Mouse (Mus musculus) embryo, embryonic 11 days (tissue): Measurements from ENCODE around the gene Spin2-ps6.
"Not testable (repeated sequence)": the region's sequence is repeated elsewhere in the genome, so short reads cannot be mapped to it uniquely, and the experiment has no call there.

ENCODE experiments used
- DNase-seq: peaks from one replicate; pipeline ENCODE4 v3.0.0-alpha.2; 2015

Spin2-ps6 gene

DNA sequence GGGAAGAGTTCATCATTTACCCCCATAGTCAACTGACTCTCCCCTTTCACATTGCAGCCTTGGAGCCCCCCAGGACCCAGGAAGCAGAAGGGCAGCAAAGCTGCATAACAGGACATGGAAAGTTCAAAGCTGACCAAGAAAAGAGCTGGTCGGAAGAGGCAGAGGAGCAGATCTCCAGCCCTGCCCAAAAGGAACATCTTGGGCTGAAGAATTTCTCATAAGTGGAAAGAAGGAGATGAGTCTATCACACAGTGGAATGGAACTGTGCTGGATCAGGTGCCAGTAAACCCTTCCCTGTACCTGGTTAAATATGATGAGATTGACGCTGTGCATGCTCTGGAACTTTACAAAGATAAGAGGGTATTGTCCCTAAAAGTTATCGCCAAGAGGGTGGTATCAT lies at the start of gene Spin2-ps6:
Spin2-ps6 (plus strand) TSS at position 301 of the 400 bp plus-strand sequence.
- DNase-seq, result not testable (repeated sequence)
